Mouse (Mus musculus) neural tube, embryonic 15.5 days (tissue): Measurements from ENCODE around the gene Ttbk2. TPM values are rescaled to one million over a fixed set of nuclear protein-coding genes. Genes with fewer than 3 reads are reported as not detected.

ENCODE experiments used
- ATAC-seq: fragments of 200-750 bp; cut with Nextera tagmentation; 2 replicates; pipeline ENCODE4 v1.8.0; 2017; ENCODE audit warnings: mild to moderate bottlenecking, moderate TSS enrichment, moderate library complexity; ENCODE audit not compliant: low FRiP score
- H3K27ac ChIP-seq: fragments of 300-500 bp; sonication (generic); replicated peaks from 2 replicates; pipeline ENCODE4 v1.5.1; 2015; ENCODE audit warnings: mild to moderate bottlenecking, inconsistent platforms
- H3K27me3 ChIP-seq: fragments of 300-500 bp; sonication (generic); replicated peaks from 2 replicates; pipeline ENCODE4 v1.6.1; 2015; ENCODE audit warnings: inconsistent platforms
- H3K36me3 ChIP-seq: fragments of 300-500 bp; sonication (generic); 2 replicates; pipeline ENCODE4 v1.6.1; 2015; ENCODE audit warnings: inconsistent platforms
- H3K4me1 ChIP-seq: fragments of 300-500 bp; sonication (generic); 2 replicates; pipeline ENCODE4 v1.6.1; 2015; ENCODE audit warnings: inconsistent platforms
- H3K4me2 ChIP-seq: fragments of 300-500 bp; sonication (generic); 2 replicates; pipeline ENCODE4 v1.6.1; 2015; ENCODE audit warnings: inconsistent platforms, mild to moderate bottlenecking, moderate library complexity
- H3K4me3 ChIP-seq: fragments of 300-500 bp; sonication (generic); replicated peaks from 2 replicates; pipeline ENCODE4 v1.5.1; 2015; ENCODE audit warnings: mild to moderate bottlenecking, inconsistent platforms
- H3K9ac ChIP-seq: fragments of 300-500 bp; sonication (generic); replicated peaks from 2 replicates; pipeline ENCODE4 v1.6.1; 2015; ENCODE audit warnings: mild to moderate bottlenecking, inconsistent platforms
- H3K9me3 ChIP-seq: fragments of 300-500 bp; sonication (generic); replicated peaks from 2 replicates; pipeline ENCODE4 v1.6.1; 2016; ENCODE audit warnings: inconsistent platforms
- WGBS: fragments of 180-500 bp; shearing (Covaris S2); methylation state at CpG from one replicate; pipeline ENCODE4 v1.1.7; 2015; ENCODE audit warnings: mixed read lengths; 5-methylcytosine and 5-hydroxymethylcytosine counted together
- polyA plus RNA-seq: library from polyadenylated mRNA; unstranded; fragments of >200 nt; fragmentation: Nextera tagmentation; extraction: Ambion mirVana; gene quantifications from 2 replicates; pipeline ENCODE4 v1.2.1, GENCODE M21; 2015

The Ttbk2 gene
- polyA plus RNA-seq, 1 experiment from 2014 or later: 13.3 TPM

DNA sequence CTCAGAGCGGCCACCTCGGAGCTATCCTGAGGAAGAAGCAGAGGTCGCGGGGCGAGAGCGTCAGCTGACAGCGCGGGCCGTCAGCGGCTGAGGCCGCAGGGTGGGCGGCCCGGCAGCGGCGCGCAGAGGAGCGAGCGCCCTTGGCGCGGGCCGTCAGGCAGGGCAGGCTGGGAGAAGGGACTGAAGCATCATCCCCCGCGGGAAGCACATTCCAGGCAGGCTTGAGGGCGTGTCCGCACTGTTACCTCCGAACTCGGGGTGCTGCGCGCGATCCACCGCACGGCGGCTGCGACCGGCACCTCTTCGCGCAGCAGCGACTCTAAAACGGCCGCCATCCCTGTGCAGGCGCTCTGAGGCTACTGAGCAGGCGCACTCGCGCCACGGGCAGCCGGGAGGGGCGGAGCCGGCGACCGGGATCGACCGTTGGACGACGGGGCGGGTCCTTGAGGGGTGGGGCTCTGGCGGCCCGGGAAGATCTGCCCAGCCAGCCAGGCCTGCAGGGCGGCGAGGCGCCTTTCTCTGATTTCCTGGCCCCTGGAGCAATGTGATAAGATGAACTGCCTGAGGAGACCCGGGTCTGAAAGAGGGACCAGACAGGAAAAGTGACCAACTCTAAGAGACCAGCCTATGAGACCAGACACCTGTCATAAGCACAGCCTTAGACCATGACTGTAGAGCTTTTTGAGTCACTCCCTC lies 119.1 kb downstream of the Ttbk2 start:
- ATAC-seq: peak; percentile 98
- H3K27ac ChIP-seq: peak overlapping the region; percentile 96
- WGBS: under 1% methylated on average over 61 of the region's 61 CpGs

DNA sequence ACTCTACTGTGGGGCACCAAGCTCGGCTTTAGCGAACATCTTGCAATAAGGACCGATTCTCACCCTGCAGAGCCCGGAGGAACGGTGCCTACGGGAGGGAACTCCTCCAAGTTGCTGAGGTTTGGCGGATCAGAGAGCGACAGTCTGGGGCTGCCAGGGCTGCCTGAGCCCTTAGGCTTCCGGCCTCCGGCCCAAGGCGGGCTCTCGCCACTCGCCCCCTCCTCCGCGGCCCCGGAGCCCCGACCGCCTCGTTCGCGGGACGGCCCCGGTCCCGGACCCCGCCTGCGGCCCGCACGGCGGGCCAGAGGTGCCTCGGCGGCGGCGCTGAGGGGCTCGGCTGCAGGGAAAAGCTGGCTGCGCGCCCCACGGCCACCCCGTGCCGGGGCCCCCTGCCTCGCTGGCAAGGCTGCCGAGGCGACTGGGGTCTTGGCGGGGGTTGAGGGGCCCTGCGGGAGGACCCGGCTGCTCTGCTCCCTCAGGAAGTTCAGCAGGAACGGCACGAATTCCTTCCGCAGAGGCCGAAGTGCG lies 119.7 kb downstream of the Ttbk2 start:
- peak overlapping the region; percentile 95 for H3K4me3 ChIP-seq
- no peaks in the 10 kb centered on the region for H3K27me3 ChIP-seq
- H3K4me1 ChIP-seq: peaks cover 39% of the 10 kb centered on the region
- peak overlapping the region; percentile 98 for H3K4me2 ChIP-seq
- peaks cover 29% of the 10 kb centered on the region for H3K36me3 ChIP-seq
- ATAC-seq: peak; percentile 64
- under 1% methylated on average over 33 of the region's 50 CpGs for WGBS
- H3K9me3 ChIP-seq: no peaks in the 10 kb centered on the region
- H3K27ac ChIP-seq: peak overlapping the region; percentile 96
- peak overlapping the region; percentile 91 for H3K9ac ChIP-seq

More for the DNA sequence above, 119.1 kb downstream of the Ttbk2 start:
- Histone ChIP-seq H3K9me3 (no peaks in the 10 kb centered on the region), H3K4me3 (peak overlapping the region; percentile 95), H3K27me3 (no peaks in the 10 kb centered on the region), H3K4me2 (peak overlapping the region; percentile 98), H3K4me1 (peaks cover 39% of the 10 kb centered on the region), H3K36me3 (peaks cover 23% of the 10 kb centered on the region), H3K9ac (peak overlapping the region; percentile 91)

DNA sequence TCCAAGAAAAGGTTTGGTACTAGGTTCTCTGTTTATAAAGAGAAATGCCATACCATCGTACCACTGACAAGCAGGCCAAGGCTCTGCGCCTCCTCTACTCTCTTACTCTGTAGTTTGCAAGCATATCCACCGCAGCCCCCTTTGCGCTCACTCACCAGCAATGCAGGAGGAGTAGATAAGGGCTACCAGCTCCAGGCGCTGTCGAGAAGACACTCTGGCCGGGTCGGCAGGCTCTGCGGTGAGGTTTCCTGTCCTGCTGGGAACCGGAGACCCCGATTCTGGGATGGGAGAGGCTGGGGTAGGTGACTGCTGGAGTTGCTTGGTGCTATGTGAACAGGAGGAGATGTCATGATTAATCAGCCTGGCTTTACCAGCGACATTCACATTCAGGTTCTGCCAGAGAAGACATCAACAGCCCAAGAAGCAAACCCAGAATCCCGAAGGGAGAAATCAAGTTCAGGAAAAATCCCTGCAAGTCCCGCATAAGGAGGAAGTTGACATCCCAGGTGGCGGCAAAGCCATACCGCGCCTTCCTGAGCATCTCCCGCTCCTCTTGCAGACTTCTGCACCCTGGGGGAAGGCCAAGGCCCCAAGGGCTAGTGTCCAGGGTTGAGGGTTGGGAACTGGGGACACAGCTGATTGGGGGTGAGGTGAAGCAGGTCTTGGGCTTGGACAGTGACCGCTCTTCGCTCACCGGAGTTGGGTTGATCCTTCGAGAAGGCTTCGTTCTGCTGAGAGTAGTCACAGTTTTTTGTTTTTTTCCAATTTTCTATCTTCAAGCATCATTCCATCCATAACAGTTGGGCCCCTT lies 120.4 kb downstream of the Ttbk2 start:
- Histone ChIP-seq H3K4me2 (peak overlapping the region; percentile 98), H3K9ac (peak overlapping the region; percentile 91), H3K36me3 (peaks cover 36% of the 10 kb centered on the region), H3K4me3 (peak overlapping the region; percentile 95), H3K27me3 (no peaks in the 10 kb centered on the region), H3K4me1 (peaks cover 39% of the 10 kb centered on the region), H3K27ac (peak overlapping the region; percentile 96; the same call in 1 of the 2 replicates), H3K9me3 (no peaks in the 10 kb centered on the region)
- WGBS: 11% methylated on average over 23 of the region's 23 CpGs
- no peak for ATAC-seq

DNA sequence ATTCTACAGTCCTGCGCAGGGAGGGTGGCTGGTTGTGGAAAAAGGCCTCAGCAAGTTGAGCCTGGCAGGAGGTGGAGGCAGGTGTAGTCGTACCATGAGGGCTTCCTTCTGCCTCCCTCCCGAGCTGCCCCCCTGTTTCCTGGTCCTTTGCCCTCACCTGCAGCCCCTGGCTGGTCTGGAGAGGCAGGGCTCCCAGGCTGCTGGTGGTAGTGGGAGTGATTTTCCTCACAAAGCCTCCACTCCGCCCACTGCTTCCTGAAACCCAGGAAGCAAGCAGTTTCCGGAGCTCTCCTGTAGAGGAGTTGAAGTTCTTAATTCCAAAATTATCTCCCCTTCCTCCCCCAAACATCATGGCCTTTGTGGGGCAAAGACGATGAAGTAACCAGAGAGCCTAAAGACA lies 126.2 kb downstream of the Ttbk2 start:
- no peaks in the 10 kb centered on the region for H3K9me3 ChIP-seq
- no peak overlapping the region for H3K4me2 ChIP-seq
- peaks cover 17% of the 10 kb centered on the region for H3K4me1 ChIP-seq
- H3K27me3 ChIP-seq: no peaks in the 10 kb centered on the region
- no peak for ATAC-seq
- H3K27ac ChIP-seq: no peak overlapping the region
- WGBS: 81% methylated on average over 6 of the region's 6 CpGs
- H3K36me3 ChIP-seq: peaks cover 91% of the 10 kb centered on the region
- H3K9ac ChIP-seq: no peak overlapping the region
- H3K4me3 ChIP-seq: no peak overlapping the region

DNA sequence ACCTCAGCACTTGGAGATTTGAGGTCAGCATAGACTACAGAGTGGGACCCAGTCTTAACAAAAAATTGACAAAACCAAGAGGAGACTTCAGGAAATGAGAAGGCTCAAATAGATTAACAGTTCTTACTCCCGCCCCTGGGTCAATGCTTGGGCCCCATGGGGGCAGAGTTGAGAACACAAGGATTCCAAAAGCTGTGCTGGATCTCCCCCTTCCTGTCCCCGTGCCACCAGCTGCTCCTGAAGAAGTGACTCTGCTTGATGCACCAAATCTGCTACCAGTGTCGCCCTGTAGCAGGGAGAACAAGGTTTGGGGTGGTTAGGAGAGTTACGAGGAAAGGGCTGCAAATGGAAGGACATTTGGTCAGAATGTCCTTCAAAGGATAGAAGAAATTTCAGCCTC lies 126.8 kb downstream of the Ttbk2 start:
- 89% methylated on average over 4 of the region's 4 CpGs for WGBS
- ATAC-seq: no peak
- H3K4me2 ChIP-seq: no peak overlapping the region
- H3K27ac ChIP-seq: no peak overlapping the region
- no peak overlapping the region for H3K4me3 ChIP-seq
- H3K9me3 ChIP-seq: no peaks in the 10 kb centered on the region
- no peaks in the 10 kb centered on the region for H3K27me3 ChIP-seq
- no peak overlapping the region for H3K9ac ChIP-seq
- H3K36me3 ChIP-seq: peaks cover 96% of the 10 kb centered on the region
- peaks cover 11% of the 10 kb centered on the region for H3K4me1 ChIP-seq

DNA sequence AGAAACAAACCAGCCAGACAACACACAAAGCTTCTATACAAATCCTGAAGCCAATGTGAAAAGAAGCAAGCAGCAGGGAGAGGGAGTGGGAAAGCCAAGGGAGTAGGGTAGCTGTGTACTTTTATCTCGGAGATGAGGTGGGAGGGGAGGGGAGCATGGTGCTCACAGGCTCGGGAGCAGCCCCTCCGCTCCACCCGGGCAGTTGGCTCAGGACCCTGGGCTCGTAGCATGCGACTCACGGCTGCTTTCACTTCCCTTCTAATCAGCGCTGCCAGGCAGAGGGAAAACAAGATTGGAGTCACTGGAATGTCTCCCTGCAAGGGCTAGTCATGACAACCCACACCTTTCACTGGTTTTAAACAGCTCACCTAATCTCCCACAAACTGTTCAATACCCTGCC lies 127.9 kb downstream of the Ttbk2 start:
- WGBS: 82% methylated on average over 8 of the region's 8 CpGs
- Histone ChIP-seq H3K4me3 (no peak overlapping the region), H3K4me2 (no peak overlapping the region), H3K27ac (no peak overlapping the region), H3K9ac (no peak overlapping the region), H3K36me3 (peaks cover 96% of the 10 kb centered on the region), H3K4me1 (no peaks in the 10 kb centered on the region), H3K27me3 (no peaks in the 10 kb centered on the region), H3K9me3 (no peaks in the 10 kb centered on the region)
- no peak for ATAC-seq

DNA sequence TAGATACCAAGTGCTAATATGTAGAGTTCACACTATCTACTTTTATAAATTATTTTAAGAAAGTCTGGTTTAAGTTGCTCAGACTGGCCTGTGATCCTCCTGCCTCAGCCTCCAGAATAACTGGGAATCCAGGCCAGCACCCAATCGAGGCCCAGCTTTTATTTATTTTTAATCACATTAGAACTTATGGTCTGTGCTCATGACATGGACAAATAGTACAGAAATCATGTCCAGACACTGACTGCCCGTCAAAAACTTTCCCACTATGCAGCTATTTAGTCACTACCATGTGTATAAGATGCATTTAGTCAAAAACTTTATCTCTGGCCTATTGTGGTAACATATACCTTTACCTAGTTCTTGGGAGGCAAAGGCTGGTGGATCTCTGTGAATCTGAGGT lies 128.5 kb downstream of the Ttbk2 start:
- Histone ChIP-seq H3K36me3 (peaks cover 96% of the 10 kb centered on the region), H3K4me1 (no peaks in the 10 kb centered on the region), H3K9me3 (no peaks in the 10 kb centered on the region), H3K27me3 (no peaks in the 10 kb centered on the region), H3K9ac (no peak overlapping the region), H3K4me2 (no peak overlapping the region), H3K4me3 (no peak overlapping the region), H3K27ac (no peak overlapping the region)
- 99% methylated on average over 2 of the region's 2 CpGs for WGBS
- no peak for ATAC-seq

DNA sequence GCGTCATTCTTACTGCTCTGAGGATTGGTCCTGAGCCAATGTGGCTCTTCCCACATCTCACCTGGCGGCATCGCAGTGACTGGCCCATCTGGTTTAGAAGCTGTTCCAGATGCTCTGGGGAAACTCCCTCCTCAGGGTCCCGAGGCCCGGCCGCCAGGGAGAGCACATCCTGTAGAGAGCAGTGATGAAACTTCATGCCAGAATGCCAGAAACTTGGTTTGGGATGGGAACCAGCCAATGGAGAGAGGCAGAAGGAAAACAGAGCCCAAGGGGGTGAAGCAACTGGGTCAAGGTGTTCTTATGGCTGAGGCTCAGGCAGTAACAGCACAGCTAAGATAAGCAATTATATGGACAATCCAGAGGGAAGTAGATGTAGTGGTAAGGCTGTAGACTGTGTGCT lies 129.6 kb downstream of the Ttbk2 start:
- H3K9ac ChIP-seq: no peak overlapping the region
- no peak overlapping the region for H3K4me2 ChIP-seq
- no peaks in the 10 kb centered on the region for H3K27me3 ChIP-seq
- ATAC-seq: no peak
- WGBS: 98% methylated on average over 6 of the region's 6 CpGs
- H3K27ac ChIP-seq: no peak overlapping the region
- H3K36me3 ChIP-seq: peaks cover 94% of the 10 kb centered on the region
- no peaks in the 10 kb centered on the region for H3K4me1 ChIP-seq
- H3K9me3 ChIP-seq: no peaks in the 10 kb centered on the region
- no peak overlapping the region for H3K4me3 ChIP-seq

DNA sequence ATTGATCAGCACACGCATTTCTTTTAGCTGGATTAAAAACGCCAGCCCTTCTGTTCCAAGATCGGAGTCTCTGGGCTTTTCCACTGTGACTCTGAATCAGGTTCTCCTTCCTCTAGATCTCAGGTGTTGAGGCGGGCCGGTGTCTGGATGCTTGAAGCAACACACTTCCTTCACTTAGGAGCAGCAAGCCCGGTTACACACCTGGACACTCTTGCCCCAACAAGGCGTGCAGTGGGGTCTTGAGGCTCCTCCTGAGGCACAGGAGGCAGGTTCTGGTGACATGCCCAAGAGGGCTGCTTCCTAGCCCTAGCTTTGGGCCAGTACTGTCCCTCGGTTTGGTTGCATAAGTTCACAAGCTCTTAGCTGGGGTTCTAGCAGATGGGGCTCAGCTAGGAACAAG lies 131.9 kb downstream of the Ttbk2 start:
- Histone ChIP-seq H3K4me1 (no peaks in the 10 kb centered on the region), H3K4me3 (no peak overlapping the region), H3K9ac (no peak overlapping the region), H3K27me3 (no peaks in the 10 kb centered on the region), H3K27ac (no peak overlapping the region), H3K9me3 (no peaks in the 10 kb centered on the region), H3K36me3 (peaks cover 90% of the 10 kb centered on the region), H3K4me2 (no peak overlapping the region)
- no peak for ATAC-seq
- 96% methylated on average over 8 of the region's 8 CpGs for WGBS

DNA sequence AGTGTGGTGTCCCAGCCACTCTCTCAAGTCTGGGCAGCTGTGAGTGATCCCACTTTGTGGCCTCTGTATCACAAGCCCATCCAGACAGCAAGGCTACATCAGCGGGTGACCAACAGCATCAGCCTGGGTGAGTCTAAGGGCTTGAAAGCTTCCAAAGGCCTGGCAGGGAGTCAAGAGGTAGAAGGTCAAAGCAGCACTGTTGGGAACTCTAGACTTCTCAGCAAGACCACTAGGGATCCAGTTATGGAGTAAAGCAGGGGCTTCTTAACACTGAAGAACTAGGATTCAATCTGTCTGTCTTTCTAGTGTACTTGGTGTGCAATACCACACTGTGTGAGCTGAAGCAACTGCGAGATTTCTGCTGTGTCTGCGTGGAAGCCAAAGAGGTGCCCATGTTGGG lies 137.0 kb downstream of the Ttbk2 start:
- WGBS: 97% methylated on average over 3 of the region's 3 CpGs
- no peaks in the 10 kb centered on the region for H3K4me1 ChIP-seq
- no peak for ATAC-seq
- H3K4me3 ChIP-seq: no peak overlapping the region
- no peak overlapping the region for H3K4me2 ChIP-seq
- no peaks in the 10 kb centered on the region for H3K9me3 ChIP-seq
- H3K27ac ChIP-seq: no peak overlapping the region
- no peak overlapping the region for H3K9ac ChIP-seq
- H3K27me3 ChIP-seq: no peaks in the 10 kb centered on the region
- H3K36me3 ChIP-seq: peaks cover 54% of the 10 kb centered on the region

DNA sequence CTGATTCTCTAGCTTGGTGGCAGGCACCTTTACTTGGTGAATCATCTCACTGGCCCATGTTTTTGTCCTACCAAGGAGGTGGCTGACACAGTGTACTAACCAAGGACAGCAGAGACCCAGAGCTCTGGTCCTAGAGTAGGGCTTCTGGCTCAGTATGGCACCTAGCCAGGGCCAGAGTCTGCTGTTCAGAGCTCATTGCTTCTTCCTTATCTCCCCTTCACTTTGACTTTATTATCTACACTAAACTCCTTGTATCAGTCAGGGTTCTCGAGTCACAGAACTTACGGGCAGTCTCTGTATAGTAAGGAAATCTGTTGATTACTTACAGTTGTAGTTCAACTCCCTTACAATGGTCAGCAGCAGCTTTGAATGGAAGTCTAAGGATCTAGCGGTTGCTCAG lies 139.5 kb downstream of the Ttbk2 start:
- Histone ChIP-seq H3K9me3 (no peaks in the 10 kb centered on the region), H3K27ac (no peak overlapping the region), H3K9ac (no peak overlapping the region), H3K4me2 (no peak overlapping the region), H3K27me3 (no peaks in the 10 kb centered on the region), H3K36me3 (peaks cover 35% of the 10 kb centered on the region), H3K4me3 (no peak overlapping the region), H3K4me1 (no peaks in the 10 kb centered on the region)
- WGBS: 97% methylated on average over 3 of the region's 3 CpGs
- no peak for ATAC-seq

DNA sequence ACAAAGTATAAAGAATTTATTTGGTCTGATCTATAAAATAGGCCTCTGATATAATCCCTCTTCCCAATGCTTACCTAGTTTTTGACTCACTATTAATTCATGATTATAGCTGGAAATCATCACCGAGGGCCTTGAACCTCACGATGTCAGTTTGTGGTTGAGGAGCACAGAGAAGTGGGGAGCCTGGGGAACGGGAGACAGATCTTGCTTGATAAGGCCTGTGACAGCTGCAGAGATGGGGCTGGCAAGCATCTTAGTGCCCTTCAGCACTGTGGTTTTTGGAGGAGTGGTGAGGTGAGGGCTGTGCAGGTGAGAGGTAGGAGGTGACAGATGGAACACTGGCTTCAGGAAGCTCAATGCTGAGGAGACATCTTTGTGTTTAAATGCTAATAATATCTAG lies 140.2 kb downstream of the Ttbk2 start:
- no peak overlapping the region for H3K9ac ChIP-seq
- H3K9me3 ChIP-seq: no peaks in the 10 kb centered on the region
- H3K36me3 ChIP-seq: peaks cover 31% of the 10 kb centered on the region
- ATAC-seq: no peak
- H3K27me3 ChIP-seq: no peaks in the 10 kb centered on the region
- H3K4me1 ChIP-seq: no peaks in the 10 kb centered on the region
- no peak overlapping the region for H3K27ac ChIP-seq
- 91% methylated on average over 3 of the region's 3 CpGs for WGBS
- no peak overlapping the region for H3K4me3 ChIP-seq
- H3K4me2 ChIP-seq: no peak overlapping the region
